Mouse (Mus musculus): ENCODE data around the gene Slc44a3. TPM values are rescaled to one million over a fixed set of nuclear protein-coding genes. Genes with fewer than 3 reads are reported as not detected.

Gene Slc44a3
- total RNA-seq, 2 experiments from 2014 or later: 0.22 TPM; not detected in 1

Other genes starting within 250 kb of the Slc44a3 start
- gene Tmem56, start 249.3 kb downstream of the Slc44a3 start, total RNA-seq (2021): 1 to 10 TPM in 1 of 2 experiments, under 1 TPM in 1; 0.92 to 1.4 TPM
- 10 to 100 TPM; 11.9 to 13.4 TPM for gene Alg14, start 240.6 kb downstream of the Slc44a3 start, total RNA-seq (2021)
- 10 to 100 TPM; 42.1 to 43.8 TPM for gene Cnn3, start 105.9 kb downstream of the Slc44a3 start, total RNA-seq (2021)
- not detected for gene 4930432M17Rik, start 138.4 kb upstream of the Slc44a3 start, total RNA-seq (2021)
- gene F3, start 191.1 kb upstream of the Slc44a3 start, total RNA-seq (2021): 10 to 100 TPM; 23.7 to 30.5 TPM